Mouse (Mus musculus) layer of hippocampus, adult 8-10 months (tissue): ENCODE data around the gene Lamb2. TPM values are rescaled to one million over a fixed set of nuclear protein-coding genes. Genes with fewer than 3 reads are reported as not detected.

Experiments
- DNase-seq, 2 experiments: peaks; one replicate each; pipeline ENCODE4 v3.0.0; 2022; ENCODE audit warnings: low spot score in 2 of 2
- total RNA-seq, 4 experiments: library from RNA; stranded (reverse); gene quantifications; 2 replicates each; pipeline ENCODE4 v1.2.4; 2022

Gene Lamb2
- total RNA-seq, 4 experiments from 2014 or later, result 28.9 to 46.8 (median 34.7) TPM

DNA sequence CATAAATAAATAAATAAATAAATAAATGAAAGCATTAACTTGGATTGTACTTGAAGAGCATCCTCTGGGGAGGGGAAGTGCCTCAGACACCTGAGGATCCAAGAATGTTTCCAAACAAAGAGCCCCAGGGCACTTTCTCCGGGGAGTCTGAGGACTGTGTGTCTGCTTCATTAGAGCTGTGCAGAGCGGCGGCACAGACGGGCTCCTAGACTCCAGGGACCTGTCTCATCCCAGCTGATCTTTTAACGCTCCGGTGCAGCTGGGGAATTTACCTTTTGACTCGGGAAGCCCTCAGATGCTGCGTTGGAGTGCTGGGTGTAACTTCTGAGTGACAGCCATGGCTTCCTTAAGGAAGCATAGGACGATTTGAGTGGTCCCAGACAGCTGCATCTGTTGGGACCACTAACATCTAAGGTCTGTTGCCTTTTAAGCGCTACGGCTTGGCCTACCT, 18.3 kb upstream of the Lamb2 start, which contains the start of gene Klhdc8b:
Gene Klhdc8b (minus strand): TSS at position 401 of the 451 bp plus-strand sequence.
- no peak for DNase-seq

DNA sequence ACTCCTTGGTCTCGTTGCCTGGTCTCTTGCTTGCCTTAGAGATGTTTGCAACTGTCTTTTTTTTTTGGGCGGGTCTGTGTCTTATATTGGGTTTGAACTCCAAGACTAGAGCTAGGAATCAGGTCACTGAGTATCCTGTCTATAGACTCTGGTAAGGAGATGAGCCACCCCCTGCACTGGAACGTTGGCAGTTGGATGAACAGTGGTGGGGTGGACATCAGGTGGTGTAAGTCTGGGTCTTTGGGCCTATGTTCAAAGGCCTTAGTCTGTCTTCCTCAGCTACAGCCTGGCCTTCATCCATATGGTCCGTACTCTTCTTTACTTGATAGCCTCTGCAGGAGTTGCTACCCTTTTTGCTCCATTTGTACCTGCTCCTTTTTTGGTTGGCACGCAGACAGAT, 17.9 kb upstream of the Lamb2 start:
- DNase-seq, result no peak

DNA sequence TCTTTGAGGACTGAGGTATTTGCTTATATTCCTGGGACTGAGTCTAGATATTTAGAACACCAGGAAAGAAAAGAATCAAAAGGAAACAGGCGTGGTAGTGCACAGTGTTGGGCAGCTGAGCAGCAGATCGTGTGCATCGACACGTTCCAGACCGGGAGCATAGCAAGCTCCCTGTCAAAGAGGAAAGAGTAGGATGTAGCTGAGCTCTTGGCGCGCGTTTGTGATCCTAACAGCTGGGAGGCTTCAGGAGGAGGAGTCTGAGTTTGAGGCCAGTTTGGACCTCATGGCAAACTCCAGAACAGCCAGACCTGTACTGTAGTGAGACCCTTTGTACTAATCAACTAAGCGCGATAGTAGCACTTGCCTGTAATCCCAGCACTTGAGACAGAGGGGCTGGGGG, 17.3 kb upstream of the Lamb2 start:
- no peak for DNase-seq

DNA sequence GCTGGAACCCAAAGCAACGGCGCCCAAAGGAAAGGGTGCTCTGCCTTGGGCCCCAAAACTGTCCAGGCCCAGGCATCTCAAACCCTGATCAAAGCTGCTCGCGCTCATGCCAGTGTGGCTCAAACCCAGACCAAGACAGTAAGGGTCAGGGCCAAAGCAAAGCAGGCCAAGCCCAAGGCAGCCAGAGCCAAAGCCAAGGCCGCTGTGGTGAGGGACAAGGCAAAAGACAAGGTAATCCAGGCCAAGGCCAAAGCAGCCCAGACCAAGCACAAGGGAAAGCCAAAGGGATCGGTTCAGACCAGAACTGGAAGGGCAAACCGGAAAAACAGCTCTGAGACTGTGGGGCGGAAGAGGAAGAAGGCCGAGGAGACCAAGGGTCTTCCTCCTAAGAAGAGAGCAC, 15.8 kb upstream of the Lamb2 start:
- no peak for DNase-seq

DNA sequence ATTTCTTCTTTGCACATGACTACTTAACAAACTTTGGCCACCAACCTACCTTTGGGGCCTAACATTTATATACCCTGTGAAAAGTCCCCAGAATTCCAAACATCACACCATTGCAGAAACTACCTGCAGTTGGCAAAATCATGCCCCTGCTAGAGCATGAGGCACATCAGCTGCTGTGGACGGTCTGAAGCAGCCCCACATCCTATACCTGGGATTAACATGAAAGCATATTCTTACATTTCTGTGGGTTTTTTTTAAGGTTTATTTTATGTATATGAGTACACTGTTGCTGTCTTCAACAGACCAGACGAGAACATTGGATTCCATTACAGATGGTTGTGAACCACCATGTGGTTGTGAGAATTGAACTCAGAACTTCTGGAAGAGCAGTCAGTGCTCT, 13.3 kb upstream of the Lamb2 start:
- no peak for DNase-seq

DNA sequence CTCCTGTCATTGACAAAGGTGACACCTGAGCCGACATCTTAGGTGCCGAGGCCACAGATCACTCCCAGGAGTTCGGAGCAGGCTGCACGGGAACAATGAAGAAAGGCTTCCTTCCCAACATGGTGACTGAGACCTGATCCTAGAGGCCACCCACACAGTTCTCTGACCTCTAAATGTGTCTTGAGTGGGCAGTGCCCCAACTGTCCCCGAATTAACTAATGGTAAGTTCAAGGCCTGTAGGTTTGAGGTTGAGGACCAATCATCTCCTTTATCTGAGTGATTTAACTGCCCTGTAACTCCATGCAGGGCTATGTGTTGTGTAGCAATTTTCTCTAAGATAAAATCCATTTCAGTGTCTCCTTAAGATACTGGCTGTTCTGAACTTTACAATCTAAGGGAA, 10.1 kb upstream of the Lamb2 start:
- DNase-seq, result no peak

DNA sequence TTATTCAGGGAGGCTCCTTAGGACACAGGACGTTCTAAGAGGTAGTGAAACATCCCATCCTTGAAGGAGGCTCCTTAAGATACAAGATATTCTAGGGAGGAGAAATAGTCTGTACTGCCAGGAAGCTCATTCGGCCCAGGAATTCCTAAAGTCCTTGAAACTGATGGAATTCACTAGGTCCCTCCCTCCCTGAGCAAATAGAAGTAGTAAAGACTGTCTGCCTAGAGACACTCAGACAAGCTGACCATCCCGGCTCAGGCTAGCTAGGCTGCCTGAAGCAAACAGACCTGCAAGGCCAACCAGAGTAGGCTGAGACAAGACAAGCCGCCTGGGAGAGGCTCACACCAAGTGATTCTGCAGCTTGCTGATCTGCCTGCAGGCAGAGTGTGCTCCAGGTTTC, 9.7 kb upstream of the Lamb2 start:
- DNase-seq, result no peak

DNA sequence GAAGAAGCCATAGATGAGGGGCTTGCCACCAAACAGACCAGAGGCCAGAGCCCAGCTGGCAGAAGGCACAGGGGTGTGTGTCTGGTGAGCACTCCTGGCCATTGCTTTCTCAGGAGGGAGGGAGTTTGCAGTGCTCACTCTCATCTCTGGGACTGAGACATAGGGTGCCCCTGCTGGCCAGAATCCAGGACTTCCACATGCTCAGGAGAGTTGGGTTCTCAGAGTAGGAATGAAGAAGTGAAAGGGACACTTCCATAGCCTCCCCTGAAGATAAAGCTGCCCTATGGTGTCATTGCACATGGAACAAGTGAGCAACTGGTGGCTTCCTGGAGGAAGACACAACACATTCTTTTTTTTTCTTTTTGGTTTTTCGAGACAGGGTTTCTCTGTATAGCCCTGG, 5.0 kb upstream of the Lamb2 start:
- DNase-seq, result no peak

DNA sequence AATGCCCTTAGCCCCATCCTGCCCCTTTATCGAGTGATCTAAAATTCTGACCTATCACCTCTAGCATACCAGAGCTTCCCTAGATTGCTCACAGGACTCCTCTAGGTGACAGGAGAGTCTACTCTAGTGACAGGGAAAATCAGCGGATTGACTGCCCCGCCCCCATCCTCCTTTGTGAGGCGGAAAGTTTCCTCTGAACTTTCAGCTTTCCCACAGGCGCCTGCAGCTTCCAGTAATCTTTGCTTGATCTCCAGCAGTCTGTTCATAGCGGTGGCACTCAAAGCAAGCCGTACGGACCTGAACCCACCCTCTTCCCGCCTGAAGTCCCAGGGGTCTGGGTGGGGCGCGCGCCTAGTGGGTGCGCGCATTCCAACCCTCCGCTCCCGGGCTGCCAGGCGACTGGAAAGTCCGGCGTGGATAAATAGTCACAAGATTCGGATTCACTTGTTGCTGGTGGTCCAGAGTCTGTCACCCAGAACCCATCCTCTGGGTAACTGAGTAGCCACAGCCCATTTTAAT, 839 bp upstream of the Lamb2 start:
- DNase-seq, result no peak

DNA sequence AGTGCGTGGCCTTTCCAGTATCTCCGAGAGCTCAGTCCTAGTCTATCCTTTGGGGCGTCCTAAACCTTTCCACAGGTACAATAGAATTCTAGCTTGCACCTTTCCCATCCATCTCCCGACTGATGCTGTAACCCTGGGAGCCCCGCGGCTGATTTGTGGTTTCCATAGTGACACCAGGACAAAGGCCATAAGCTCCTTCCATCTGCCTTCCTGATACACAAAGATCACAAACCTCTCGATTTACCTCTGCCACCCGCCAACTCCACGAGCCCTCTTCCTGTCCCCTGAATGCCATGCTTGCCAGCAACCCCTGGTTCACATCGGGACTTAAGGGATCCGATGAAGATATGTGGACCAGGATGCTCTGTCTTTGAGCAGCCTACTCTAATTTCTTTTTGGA, 295 bp upstream of the Lamb2 start:
- no peak for DNase-seq

DNA sequence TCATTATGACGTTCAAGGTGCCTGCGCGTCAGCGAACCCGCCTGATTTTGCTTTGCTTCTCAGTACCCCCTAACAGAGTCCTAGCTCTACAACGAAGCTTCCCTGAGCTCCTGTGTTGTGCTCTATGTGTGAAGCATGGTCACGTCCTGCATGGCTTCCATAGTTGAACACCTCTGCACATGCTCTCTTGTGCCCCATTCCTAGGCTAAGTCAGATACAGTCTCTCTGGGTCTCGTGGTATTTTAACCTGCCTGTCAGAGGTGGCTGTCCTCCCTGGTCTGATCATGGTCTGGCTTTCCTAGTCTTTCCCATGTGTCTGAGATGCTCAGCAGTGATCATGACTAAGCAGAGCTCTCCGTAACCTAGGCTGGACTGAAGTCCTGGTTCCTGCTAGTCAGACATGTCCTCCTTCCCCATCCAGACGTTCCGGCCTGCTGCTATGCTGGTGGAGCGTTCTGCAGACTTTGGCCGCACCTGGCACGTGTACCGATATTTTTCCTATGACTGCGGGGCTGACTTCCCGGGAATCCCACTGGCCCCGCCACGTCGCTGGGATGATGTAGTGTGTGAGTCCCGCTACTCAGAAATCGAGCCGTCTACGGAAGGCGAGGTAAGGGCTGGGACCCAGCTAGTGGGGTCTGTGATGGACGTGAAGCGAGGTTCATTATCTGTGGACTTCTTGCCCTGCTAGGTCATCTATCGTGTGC, 1.4 kb downstream of the Lamb2 start:
- no peak for DNase-seq

DNA sequence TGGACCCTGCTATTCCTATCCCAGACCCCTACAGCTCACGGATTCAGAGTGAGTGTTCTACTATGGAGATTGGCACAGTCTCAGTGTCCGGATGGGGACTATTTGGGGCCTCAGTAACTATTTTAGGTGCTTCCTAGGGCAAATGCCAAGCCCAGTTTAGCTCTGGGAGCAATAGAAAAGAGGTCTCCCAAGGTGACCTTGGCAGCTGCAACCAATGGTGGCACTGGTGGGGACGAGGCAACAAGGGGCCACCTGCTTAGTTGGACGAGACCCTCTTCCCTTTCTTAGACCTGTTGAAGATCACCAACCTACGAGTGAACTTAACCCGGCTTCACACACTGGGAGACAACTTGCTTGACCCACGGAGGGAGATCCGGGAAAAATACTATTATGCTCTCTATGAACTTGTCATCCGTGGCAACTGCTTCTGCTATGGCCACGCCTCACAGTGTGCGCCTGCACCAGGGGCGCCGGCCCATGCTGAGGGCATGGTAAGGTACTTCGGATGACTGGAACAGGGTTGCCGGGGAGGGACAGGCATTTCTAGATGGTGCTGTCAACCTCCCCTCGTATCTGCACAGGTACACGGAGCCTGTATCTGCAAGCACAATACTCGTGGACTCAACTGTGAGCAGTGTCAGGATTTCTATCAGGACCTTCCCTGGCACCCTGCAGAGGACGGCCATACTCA, 2.1 kb downstream of the Lamb2 start:
- no peak for DNase-seq

DNA sequence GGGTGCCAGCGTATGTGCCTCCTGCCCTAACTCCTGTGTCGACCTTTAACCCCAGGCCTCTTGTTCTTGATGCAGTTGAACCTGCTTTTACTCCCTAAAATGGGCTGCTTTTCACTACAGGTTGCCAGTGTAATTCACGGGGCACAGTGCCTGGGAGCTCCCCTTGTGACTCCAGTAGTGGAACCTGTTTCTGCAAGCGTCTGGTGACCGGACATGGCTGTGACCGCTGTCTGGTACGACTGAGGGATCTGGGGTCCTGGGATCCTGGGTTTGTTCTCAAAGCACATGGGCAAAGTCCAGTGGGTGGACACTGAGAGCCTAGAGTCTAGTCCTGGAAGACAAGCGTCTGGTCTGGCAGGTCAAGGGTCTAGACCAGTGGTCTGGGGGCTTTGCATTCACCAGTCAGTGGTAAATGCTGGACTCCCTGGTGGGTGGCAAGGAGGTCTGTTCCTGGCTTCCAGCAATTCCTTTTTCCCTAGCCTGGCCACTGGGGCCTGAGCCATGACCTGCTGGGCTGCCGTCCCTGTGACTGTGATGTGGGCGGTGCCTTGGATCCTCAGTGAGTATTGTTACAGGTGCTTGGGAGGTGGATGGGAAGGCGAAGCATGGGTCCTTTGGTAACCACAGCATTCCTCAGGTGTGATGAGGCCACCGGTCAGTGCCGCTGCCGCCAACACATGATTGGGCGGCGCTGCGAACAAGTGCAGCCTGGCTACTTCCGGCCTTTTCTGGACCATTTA, 3.7 kb downstream of the Lamb2 start:
- no peak for DNase-seq

DNA sequence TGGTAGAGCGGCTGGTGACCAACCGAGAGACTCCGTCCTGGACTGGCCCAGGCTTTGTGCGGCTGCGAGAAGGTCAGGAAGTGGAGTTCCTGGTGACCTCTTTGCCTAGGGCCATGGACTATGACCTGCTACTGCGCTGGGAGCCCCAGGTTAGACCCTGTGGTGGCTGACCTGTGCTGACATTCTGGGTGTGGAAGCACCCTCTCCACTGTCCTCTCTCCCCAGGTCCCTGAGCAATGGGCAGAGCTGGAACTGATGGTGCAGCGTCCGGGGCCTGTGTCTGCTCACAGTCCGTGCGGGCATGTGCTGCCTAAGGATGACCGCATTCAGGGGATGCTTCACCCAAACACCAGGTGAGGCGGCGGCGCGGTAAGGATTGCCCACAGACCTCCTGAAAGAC, 4.5 kb downstream of the Lamb2 start:
- DNase-seq, result no peak

DNA sequence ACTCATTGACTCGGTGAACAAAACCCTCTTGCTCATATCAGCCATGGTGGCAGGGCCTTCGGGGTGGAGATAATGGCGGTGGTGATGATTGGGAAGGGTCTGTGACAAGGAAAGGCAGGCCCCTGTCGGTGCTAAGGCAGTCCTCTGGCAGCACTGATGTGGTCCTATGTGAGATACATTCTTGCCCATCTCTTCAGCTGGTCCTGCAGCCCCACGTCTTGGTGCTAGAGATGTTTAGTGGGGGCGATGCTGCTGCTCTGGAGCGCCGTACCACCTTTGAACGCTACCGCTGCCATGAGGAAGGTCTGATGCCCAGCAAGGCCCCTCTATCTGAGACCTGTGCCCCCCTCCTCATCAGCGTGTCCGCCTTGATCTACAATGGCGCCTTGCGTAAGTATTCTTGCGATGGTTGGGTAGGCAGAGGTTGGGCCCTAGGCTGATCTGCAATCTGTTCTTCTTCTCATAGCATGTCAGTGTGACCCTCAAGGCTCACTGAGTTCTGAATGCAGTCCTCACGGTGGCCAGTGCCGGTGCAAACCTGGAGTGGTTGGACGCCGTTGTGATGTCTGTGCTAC, 5.9 kb downstream of the Lamb2 start:
- no peak for DNase-seq

DNA sequence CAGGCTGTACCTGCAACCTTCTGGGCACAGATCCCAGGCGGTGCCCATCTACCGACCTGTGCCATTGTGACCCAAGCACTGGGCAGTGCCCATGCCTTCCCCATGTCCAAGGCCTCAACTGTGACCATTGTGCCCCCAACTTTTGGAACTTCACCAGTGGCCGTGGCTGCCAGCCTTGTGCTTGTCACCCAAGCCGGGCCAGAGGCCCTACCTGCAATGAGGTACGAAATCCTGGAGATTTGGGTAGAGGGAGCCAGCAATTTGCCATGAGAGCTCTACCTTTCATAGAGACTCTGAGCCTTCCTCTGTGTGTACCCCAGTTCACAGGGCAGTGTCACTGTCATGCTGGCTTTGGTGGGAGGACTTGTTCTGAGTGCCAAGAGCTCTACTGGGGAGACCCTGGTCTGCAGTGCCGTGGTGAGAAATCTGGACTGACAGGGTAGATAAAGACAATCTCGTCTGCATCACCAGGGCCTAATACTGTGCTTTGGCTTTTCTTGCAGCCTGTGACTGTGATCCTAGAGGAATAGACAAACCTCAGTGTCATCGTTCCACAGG, 7.5 kb downstream of the Lamb2 start:
- DNase-seq, result no peak

DNA sequence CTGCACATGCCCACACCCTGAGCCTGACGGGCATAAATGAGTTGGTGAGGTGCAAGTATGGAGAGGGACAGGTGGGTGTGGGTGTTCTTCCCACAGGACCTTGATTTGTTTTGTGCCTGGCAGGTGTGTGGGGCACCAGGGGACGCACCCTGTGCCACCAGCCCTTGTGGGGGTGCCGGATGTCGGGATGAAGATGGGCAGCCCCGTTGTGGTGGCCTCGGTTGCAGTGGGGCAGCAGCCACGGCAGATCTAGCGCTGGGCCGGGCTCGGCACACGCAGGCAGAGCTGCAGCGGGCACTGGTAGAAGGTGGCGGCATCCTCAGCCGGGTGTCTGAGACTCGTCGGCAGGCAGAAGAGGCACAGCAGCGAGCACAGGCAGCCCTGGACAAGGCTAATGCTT, 8.9 kb downstream of the Lamb2 start:
- no peak for DNase-seq

DNA sequence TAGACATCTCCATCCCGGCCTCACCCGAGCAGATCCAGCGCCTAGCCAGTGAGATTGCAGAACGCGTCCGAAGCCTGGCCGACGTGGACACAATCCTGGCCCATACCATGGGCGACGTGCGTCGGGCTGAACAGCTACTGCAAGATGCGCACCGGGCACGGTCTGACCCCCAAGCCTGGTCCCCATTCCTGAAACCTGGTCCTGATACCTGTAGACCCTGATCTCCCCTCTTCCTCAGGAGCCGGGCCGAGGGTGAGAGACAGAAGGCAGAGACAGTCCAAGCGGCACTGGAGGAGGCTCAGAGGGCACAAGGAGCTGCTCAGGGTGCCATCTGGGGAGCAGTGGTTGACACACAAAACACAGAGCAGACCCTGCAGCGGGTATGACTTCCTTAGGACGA, 9.7 kb downstream of the Lamb2 start:
- DNase-seq, result no peak

DNA sequence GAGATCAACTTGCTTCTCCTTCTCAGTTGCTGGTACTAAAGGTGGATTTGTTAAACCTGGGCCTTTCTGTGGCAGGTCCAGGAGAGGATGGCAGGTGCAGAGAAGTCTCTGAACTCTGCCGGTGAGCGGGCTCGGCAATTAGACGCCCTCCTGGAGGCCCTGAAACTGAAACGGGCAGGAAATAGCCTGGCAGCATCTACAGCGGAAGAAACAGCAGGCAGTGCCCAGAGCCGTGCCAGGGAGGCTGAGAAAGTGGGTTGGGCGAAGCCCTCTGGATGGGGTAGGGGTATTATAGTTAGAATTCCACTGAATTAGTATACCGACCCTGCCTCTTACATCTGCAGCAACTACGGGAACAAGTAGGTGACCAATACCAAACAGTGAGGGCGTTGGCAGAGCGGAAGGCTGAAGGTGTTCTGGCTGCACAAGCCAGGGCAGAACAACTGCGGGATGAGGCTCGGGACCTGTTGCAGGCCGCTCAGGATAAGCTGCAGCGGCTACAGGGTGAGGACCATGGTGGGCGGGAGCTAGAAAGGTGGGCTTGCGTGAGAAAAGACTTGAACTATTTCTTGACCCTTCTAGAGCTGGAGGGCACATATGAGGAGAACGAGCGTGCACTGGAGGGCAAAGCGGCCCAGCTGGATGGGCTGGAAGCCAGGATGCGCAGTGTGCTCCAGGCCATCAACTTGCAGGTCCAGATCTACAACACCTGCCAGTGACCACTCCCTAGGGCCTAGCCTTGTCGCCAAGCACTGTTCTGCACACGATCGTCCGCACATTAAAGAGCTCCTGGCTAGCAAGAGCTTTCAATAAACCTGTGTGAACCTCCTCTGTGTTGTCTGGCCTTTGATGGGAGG, 10.4 kb downstream of the Lamb2 start:
- peak in 1 of 2 experiments; percentile 20 for DNase-seq

DNA sequence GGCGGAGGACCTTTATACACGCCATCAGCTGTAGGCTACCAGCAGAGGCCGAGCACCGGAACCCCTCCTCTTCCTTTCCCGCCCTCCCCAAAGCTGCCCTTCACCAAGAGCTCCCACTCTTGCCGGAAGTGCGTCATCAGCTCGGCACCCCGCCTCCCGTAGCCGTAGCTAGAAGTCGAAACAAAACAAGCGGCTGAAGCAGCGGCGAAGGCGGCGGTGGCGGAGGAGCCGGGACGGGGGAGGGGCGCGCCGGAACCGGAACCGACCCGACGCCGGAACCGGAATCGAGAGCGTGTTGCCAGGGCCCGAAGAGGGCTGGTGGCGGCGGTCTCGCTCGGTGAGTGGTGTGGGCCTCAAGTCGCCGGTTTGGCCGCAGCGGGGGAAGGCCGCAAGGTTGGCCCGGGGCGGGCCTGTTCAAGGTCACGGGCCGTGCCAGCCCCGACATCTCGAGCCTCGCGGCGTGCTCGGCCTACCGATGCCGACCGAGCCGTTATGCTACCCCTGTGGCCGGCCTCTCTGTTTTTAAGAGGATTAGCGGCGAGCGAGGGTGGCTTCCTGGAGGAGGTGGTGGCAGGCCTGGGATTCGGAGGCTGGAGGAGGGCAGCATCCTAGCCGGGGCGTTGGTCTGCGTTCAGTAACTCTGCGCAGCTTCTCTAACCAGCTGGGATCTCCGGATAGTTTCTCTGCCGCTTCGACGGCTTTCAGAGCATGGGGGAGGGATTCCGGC, 11.2 kb downstream of the Lamb2 start, which contains the start of gene Usp19:
Gene Usp19 (plus strand): TSS at position 44 of the 727 bp plus-strand sequence.
- DNase-seq, result peak; percentile 94 to 95
